Mouse (Mus musculus): ENCODE measurements around the gene Arsb. TPM values are rescaled to one million over a fixed set of nuclear protein-coding genes. Genes with fewer than 3 reads are reported as not detected.
A peak's percentile ranks its signal among the peaks of the same experiment; 100 is the strongest.

Gene Arsb
- polyA plus RNA-seq (2012; ENCODE audit: insufficient read depth, insufficient read length, missing spikeins): 21.6 and 35.6 TPM in 2 replicates

GRCm38 (mm10) chr13:93771588-93772278, at the start of gene Arsb:
Gene Arsb, plus strand, starts transcription at chr13:93771630.
- Histone ChIP-seq H3K4me3 (ENCODE audit: insufficient read depth, low read depth, low read length) (peak within 1 kb of the TSS; percentile 86), H3K27ac (replicated peaks; ENCODE audit: low read depth, low read length) (peak within 1 kb of the TSS; percentile 93), H3K4me1 (ENCODE audit: control insufficient read depth, insufficient read depth, insufficient read length, low read length) (0 out of 2 replicates have a peak, but pooled peaks cover 3% of the 10 kb centered on the region)

GRCm38 (mm10) chr13:93721916-93722315, 49.5 kb upstream of the Arsb start:
- Histone ChIP-seq H3K4me1 (ENCODE audit: control insufficient read depth, insufficient read depth, insufficient read length, low read length) (no peaks in the 10 kb centered on the region), H3K4me3 (ENCODE audit: insufficient read depth, low read depth, low read length) (no peak overlapping the region), H3K27ac (replicated peaks; ENCODE audit: low read depth, low read length) (no peak overlapping the region)

- Histone ChIP-seq H3K27ac (replicated peaks; ENCODE audit: low read depth, low read length) (no peak overlapping the region), H3K4me3 (ENCODE audit: insufficient read depth, low read depth, low read length) (no peak overlapping the region), H3K4me1 (ENCODE audit: control insufficient read depth, insufficient read depth, insufficient read length, low read length) (no peaks in the 10 kb centered on the region)
Observed at GRCm38 (mm10) chr13:93723455-93723854, 48.0 kb upstream of the Arsb start.

- H3K4me1 ChIP-seq (ENCODE audit: control insufficient read depth, insufficient read depth, insufficient read length, low read length): no peaks in the 10 kb centered on the region
- no peak overlapping the region for H3K4me3 ChIP-seq (ENCODE audit: insufficient read depth, low read depth, low read length)
- no peak overlapping the region for H3K27ac ChIP-seq (replicated peaks; ENCODE audit: low read depth, low read length)
Observed at GRCm38 (mm10) chr13:93724206-93724605, 47.2 kb upstream of the Arsb start.

- no peak overlapping the region for H3K4me3 ChIP-seq (ENCODE audit: insufficient read depth, low read depth, low read length)
- no peaks in the 10 kb centered on the region for H3K4me1 ChIP-seq (ENCODE audit: control insufficient read depth, insufficient read depth, insufficient read length, low read length)
- no peak overlapping the region for H3K27ac ChIP-seq (replicated peaks; ENCODE audit: low read depth, low read length)
Observed at GRCm38 (mm10) chr13:93735131-93735636, 36.2 kb upstream of the Arsb start.

GRCm38 (mm10) chr13:93744118-93744517, 27.3 kb upstream of the Arsb start:
- Histone ChIP-seq H3K27ac (replicated peaks; ENCODE audit: low read depth, low read length) (no peak overlapping the region), H3K4me1 (ENCODE audit: control insufficient read depth, insufficient read depth, insufficient read length, low read length) (no peaks in the 10 kb centered on the region), H3K4me3 (ENCODE audit: insufficient read depth, low read depth, low read length) (no peak overlapping the region)

GRCm38 (mm10) chr13:93752597-93753400, 18.6 kb upstream of the Arsb start:
- H3K4me3 ChIP-seq (ENCODE audit: insufficient read depth, low read depth, low read length): no peak overlapping the region
- H3K4me1 ChIP-seq (ENCODE audit: control insufficient read depth, insufficient read depth, insufficient read length, low read length): no peaks in the 10 kb centered on the region

GRCm38 (mm10) chr13:93755084-93755483, 16.3 kb upstream of the Arsb start:
- Histone ChIP-seq H3K27ac (replicated peaks; ENCODE audit: low read depth, low read length) (no peak overlapping the region), H3K4me1 (ENCODE audit: control insufficient read depth, insufficient read depth, insufficient read length, low read length) (no peaks in the 10 kb centered on the region), H3K4me3 (ENCODE audit: insufficient read depth, low read depth, low read length) (no peak overlapping the region)

More at GRCm38 (mm10) chr13:93752597-93753400, 18.6 kb upstream of the Arsb start:
- H3K27ac ChIP-seq (replicated peaks; ENCODE audit: low read depth, low read length): no peak overlapping the region

- H3K4me3 ChIP-seq (ENCODE audit: insufficient read depth, low read depth, low read length): no peak overlapping the region
- H3K27ac ChIP-seq (replicated peaks; ENCODE audit: low read depth, low read length): no peak overlapping the region
- no peaks in the 10 kb centered on the region for H3K4me1 ChIP-seq (ENCODE audit: control insufficient read depth, insufficient read depth, insufficient read length, low read length)
Observed at GRCm38 (mm10) chr13:93756674-93757073, 14.8 kb upstream of the Arsb start.

- Histone ChIP-seq H3K4me3 (ENCODE audit: insufficient read depth, low read depth, low read length) (no peak overlapping the region), H3K4me1 (ENCODE audit: control insufficient read depth, insufficient read depth, insufficient read length, low read length) (no peaks in the 10 kb centered on the region), H3K27ac (replicated peaks; ENCODE audit: low read depth, low read length) (no peak overlapping the region)
Observed at GRCm38 (mm10) chr13:93757514-93757913, 13.9 kb upstream of the Arsb start.

GRCm38 (mm10) chr13:93758149-93758898, 13.1 kb upstream of the Arsb start:
- Histone ChIP-seq H3K27ac (replicated peaks; ENCODE audit: low read depth, low read length) (no peak overlapping the region), H3K4me1 (ENCODE audit: control insufficient read depth, insufficient read depth, insufficient read length, low read length) (no peaks in the 10 kb centered on the region), H3K4me3 (ENCODE audit: insufficient read depth, low read depth, low read length) (no peak overlapping the region)

- H3K27ac ChIP-seq (replicated peaks; ENCODE audit: low read depth, low read length): no peak overlapping the region
- no peak overlapping the region for H3K4me3 ChIP-seq (ENCODE audit: insufficient read depth, low read depth, low read length)
- H3K4me1 ChIP-seq (ENCODE audit: control insufficient read depth, insufficient read depth, insufficient read length, low read length): no peaks in the 10 kb centered on the region
Observed at GRCm38 (mm10) chr13:93761831-93762230, 9.6 kb upstream of the Arsb start.

- Histone ChIP-seq H3K4me1 (ENCODE audit: control insufficient read depth, insufficient read depth, insufficient read length, low read length) (no peaks in the 10 kb centered on the region), H3K4me3 (ENCODE audit: insufficient read depth, low read depth, low read length) (no peak overlapping the region), H3K27ac (replicated peaks; ENCODE audit: low read depth, low read length) (no peak overlapping the region)
Observed at GRCm38 (mm10) chr13:93762879-93763278, 8.6 kb upstream of the Arsb start.

- no peak overlapping the region for H3K4me3 ChIP-seq (ENCODE audit: insufficient read depth, low read depth, low read length)
Observed at GRCm38 (mm10) chr13:93764321-93764973, 7.0 kb upstream of the Arsb start.

More at GRCm38 (mm10) chr13:93764321-93764973, 7.0 kb upstream of the Arsb start:
- no peaks in the 10 kb centered on the region for H3K4me1 ChIP-seq (ENCODE audit: control insufficient read depth, insufficient read depth, insufficient read length, low read length)
- no peak overlapping the region for H3K27ac ChIP-seq (replicated peaks; ENCODE audit: low read depth, low read length)

Data from brown adipose tissue, adult 24 weeks (tissue).